Mouse (Mus musculus) liver, embryonic 14.5 days (tissue): ENCODE data around the gene Brca2. TPM values are rescaled to one million over a fixed set of nuclear protein-coding genes. Genes with fewer than 3 reads are reported as not detected.
A peak's percentile ranks its signal among the peaks of the same experiment; 100 is the strongest.

Experiments used
- ATAC-seq: fragments of 200-750 bp; cut with Nextera tagmentation; 2 replicates; pipeline ENCODE4 v1.8.0; 2017; ENCODE audit warnings: moderate number of reproducible peaks, mild to moderate bottlenecking, moderate library complexity; ENCODE audit not compliant: insufficient read depth
- DNase-seq, 3 experiments: peaks; one replicate each; pipeline ENCODE4 v3.0.0-alpha.2; 2012 to 2013; ENCODE audit warnings: low read depth in 3 of 3, low spot score in 3 of 3
- H3K27ac ChIP-seq: fragments of 300-500 bp; sonication (generic); 2 replicates; pipeline ENCODE4 v1.5.1; 2014; ENCODE audit warnings: moderate library complexity, mild to moderate bottlenecking, control low read depth, inconsistent platforms
- H3K27me3 ChIP-seq: fragments of 300-500 bp; sonication (generic); 2 replicates; pipeline ENCODE4 v1.6.1; 2014; ENCODE audit warnings: mild to moderate bottlenecking, low read length, moderate library complexity; ENCODE audit not compliant: control insufficient read depth, insufficient read depth
- H3K36me3 ChIP-seq: fragments of 300-500 bp; sonication (generic); replicated peaks from 2 replicates; pipeline ENCODE4 v1.6.1; 2014; ENCODE audit warnings: low read depth; ENCODE audit not compliant: control insufficient read depth, insufficient read depth
- H3K4me1 ChIP-seq, 2 experiments: fragments of 200-500 bp in 1 of 2; fragments of 300-500 bp in 1 of 2; sonication (generic) in 1 of 2; replicated peaks; 2 replicates each; pipeline ENCODE4 v1.6.1; 2012 to 2014; ENCODE audit warnings: antibody characterized with exemption in 1 of 2, inconsistent platforms in 1 of 2, low read length in 1 of 2; ENCODE audit not compliant: control insufficient read depth in 2 of 2, insufficient read depth in 2 of 2
- H3K4me2 ChIP-seq: fragments of 300-500 bp; sonication (generic); 2 replicates; pipeline ENCODE4 v1.6.1; 2014; ENCODE audit warnings: low read depth, mild to moderate bottlenecking, control low read depth, moderate library complexity
- H3K4me3 ChIP-seq, 2 experiments: fragments of 200-500 bp in 1 of 2; fragments of 300-500 bp in 1 of 2; sonication (generic) in 1 of 2; 2 replicates each; pipeline ENCODE4 v1.5.1; 2012 to 2014; ENCODE audit warnings: low read depth in 2 of 2, low read length in 2 of 2, mild to moderate bottlenecking in 2 of 2, control low read depth in 1 of 2, inconsistent platforms in 1 of 2, moderate library complexity in 1 of 2; ENCODE audit not compliant: insufficient read depth in 1 of 2
- H3K9ac ChIP-seq: fragments of 300-500 bp; sonication (generic); replicated peaks from 2 replicates; pipeline ENCODE4 v1.6.1; 2014; ENCODE audit warnings: mild to moderate bottlenecking, control low read depth, moderate library complexity
- H3K9me3 ChIP-seq: fragments of 300-500 bp; sonication (generic); 2 replicates; pipeline ENCODE4 v1.6.1; 2016; ENCODE audit warnings: low read length, mixed read lengths; ENCODE audit not compliant: control insufficient read depth
- CTCF ChIP-seq: IDR thresholded peaks from 2 replicates; pipeline ENCODE4 v1.5.1; 2016; ENCODE audit warnings: antibody characterized with exemption, low read depth, control low read depth
- EP300 ChIP-seq: IDR thresholded peaks from 2 replicates; pipeline ENCODE4 v1.6.1; 2016; ENCODE audit warnings: antibody characterized with exemption, low read depth
- WGBS: fragments of 180-500 bp; shearing (Covaris S2); extraction: QIAGEN DNeasy Blood & Tissue Kit; methylation state at CpG from one replicate; pipeline ENCODE4 v1.1.7; 2014; ENCODE audit not compliant: insufficient replicate concordance; 5-methylcytosine and 5-hydroxymethylcytosine counted together
- polyA plus RNA-seq, 2 experiments: library from polyadenylated mRNA; depleted of rRNA in 1 of 2; stranded (reverse) in 1 of 2; unstranded in 1 of 2; fragments of >200 nt; fragmentation: Nextera tagmentation in 1 of 2; extraction: Ambion mirVana in 1 of 2; gene quantifications; 2 replicates each; pipeline versions ENCODE4 v1.2.1 to v1.2.3; 2012 to 2014

Gene Brca2
- polyA plus RNA-seq, 2 experiments, result 13.0 to 17.3 TPM

DNA sequence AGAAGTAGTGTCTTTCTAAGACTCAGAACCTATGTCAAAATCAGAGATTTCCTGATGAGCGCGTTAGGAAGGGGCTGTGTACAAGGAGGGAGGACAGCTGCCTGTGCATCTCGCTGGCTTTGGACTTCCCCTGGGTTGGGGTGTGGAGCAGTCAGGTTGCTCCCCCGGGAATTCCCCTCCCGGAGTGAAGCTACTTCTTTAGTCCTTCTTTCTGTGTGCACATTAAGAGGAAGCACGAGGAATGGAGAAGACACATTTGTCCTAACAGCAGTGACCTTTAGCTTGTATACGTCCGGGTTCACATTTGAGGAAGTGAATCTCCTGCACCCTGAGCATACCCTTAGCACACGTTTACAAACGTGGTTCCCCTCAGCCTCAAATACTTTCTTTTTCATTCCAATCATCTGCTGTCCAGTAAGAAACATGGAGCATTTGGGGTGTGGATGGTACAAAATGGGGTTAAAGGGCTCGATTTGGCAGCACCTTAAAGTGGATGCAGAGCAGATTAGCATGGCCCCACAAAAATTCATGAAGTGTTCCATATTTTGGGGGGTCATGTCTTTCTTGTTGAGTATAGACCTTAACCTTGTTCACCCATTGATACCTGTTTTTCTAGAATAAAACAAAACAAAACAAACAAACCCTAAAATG is 73.1 kb downstream of the Brca2 start:
- Histone ChIP-seq H3K27me3 (no peaks in the 10 kb centered on the region), H3K36me3 (no peaks in the 10 kb centered on the region; the same call in 1 of the 2 replicates), H3K27ac (no peak overlapping the region), H3K9me3 (no peaks in the 10 kb centered on the region), H3K9ac (no peak overlapping the region), H3K4me1 (peaks cover 10 to 29% of the 10 kb centered on the region in 2 experiments; a peak in 3 of 4 replicates), H3K4me3 (no peak overlapping the region; a peak in 1 of 4 replicates), H3K4me2 (peak overlapping the region; percentile 94)
- TF ChIP-seq CTCF, result no peak
- TF ChIP-seq EP300, result no peak
- ATAC-seq (no peak), DNase-seq (no peak)
- 21% methylated on average over 11 of the region's 11 CpGs for WGBS

DNA sequence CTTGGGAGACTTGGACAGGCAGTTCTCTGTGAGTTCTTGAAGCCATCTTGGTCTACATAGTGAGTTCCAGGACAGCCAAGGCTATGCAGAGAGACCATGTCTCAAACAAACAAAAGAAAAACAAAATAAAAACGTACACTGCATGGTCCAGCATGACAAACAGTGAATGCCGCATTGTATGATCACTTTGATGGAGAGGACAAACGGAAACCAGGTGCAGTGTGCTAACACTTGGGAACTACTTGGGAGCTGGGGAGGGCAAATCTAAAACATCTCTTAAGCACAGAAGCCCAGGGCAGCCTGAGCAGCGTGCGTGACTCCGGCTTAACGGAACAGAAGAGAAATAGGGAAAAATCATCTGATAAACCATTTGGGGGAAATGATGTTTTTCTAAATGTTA is 74.7 kb downstream of the Brca2 start, which contains the start of gene N4bp2l1:
Gene N4bp2l1 (minus strand): TSS at position 101 of the 400 bp plus-strand sequence.
- Histone ChIP-seq H3K4me2 (no peak within 1 kb of the TSS), H3K27ac (no peak within 1 kb of the TSS), H3K4me3 (no peak within 1 kb of the TSS), H3K27me3 (no peaks in the 10 kb centered on the region), H3K9ac (no peak within 1 kb of the TSS), H3K4me1 (peaks cover 10 to 29% of the 10 kb centered on the region in 2 experiments; a peak in 3 of 4 replicates), H3K9me3 (no peaks in the 10 kb centered on the region), H3K36me3 (no peaks in the 10 kb centered on the region; the same call in 1 of the 2 replicates)
- no peak for DNase-seq
- WGBS, result 84% methylated on average over 7 of the region's 7 CpGs
- ATAC-seq, result no peak
- TF ChIP-seq CTCF (no peak), EP300 (no peak)

DNA sequence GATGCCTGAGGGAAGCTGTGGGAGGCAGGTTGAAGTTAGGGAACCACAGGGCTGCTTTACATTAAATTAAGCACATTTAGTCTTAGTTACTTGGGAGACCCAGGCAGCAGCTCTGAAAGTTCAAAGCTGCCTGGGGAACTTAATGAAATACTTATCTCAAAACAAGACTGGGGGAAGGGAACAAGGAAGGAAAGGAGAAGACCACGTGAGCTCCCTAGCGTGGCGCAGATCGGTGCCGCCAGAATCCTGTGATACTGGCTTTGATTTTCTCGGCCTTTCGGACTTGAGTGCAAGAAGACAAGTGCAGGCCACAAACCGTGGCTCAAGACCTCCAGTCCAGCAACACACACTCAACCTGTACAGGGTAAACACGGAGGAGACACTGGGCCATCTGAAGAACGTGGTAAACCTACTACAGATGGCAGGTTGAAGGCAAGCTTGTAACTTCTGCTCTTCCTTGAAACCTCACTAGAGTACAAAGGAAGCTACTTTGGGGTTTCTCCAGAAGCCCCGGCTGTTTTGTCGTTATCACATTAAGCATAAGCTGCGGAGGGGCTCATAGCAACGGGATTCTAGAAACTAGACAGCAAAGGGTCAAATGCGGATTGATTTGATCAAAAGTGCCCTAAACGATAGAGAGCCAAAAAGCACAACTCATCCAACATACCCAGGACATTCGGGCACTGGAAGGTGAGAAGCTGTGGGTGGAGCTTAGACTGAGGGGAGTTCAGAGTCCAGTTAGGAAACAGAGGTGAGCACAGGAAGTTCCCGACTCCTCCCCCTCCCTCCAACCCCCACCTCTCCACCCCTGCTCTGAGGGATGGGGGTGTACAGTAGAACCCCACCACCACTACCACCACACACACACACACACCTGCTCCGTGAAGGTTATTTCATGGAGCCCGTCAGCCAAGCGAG is 76.0 kb downstream of the Brca2 start:
- Histone ChIP-seq H3K4me2 (peak overlapping the region; percentile 42), H3K4me3 (no peak overlapping the region), H3K4me1 (peaks cover 10 to 22% of the 10 kb centered on the region in 2 experiments; a peak in 3 of 4 replicates), H3K27ac (no peak overlapping the region), H3K9ac (no peak overlapping the region; the same call in 1 of the 2 replicates), H3K27me3 (no peaks in the 10 kb centered on the region), H3K36me3 (no peaks in the 10 kb centered on the region), H3K9me3 (no peaks in the 10 kb centered on the region)
- no peak for TF ChIP-seq EP300
- TF ChIP-seq CTCF, result no peak
- DNase-seq (no peak), ATAC-seq (no peak; the same call in 1 of the 2 replicates)
- WGBS, result 30% methylated on average over 21 of the region's 21 CpGs

DNA sequence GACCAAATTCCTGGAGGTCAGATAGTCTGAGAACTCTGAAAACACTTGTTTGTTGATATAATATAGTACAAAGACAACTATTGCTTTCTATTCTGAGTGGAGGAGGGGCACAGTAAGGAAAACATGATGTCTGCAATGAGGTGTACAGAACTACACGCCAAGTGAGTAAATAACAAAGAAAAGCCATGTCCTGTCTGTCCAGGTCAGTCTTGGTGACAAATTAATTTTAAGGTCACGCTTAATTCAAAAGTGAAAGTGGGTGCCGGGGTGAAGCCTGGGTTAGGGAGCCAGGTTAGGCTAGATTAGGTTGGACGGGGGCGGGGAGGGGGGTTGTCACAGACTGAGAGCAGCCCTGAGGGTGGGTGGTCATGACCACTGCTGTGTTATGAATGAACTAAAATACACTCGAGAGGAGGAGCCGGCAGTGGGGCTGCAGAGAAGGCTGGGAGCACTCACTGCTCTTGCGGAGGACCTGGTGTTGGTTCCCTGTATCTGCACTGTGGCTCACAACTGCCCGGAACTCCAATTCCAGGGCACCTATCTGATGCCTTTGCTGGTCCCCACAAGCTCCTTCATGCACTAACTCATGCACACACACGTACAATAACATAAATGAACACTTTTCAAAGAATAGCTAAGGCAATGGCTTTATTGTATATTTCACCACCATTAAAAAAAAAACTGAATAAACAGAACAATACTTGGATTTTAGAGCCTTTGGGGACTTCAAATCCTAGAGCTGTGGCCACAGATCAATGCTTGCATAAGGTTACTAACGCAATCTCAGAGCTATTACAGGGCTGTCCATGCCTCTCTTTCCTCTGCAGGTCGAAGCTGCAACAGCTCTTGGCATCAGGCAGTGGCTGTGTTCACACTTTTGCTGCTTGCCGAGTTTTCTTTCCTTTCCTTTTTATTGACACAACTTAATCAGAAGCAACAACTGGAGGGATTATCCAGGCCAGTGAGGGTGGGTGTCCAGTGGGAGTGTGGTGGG is 77.2 kb downstream of the Brca2 start:
- H3K4me1 ChIP-seq, result peaks cover 10 to 21% of the 10 kb centered on the region in 2 experiments; a peak in 3 of 4 replicates
- ATAC-seq (no peak; the same call in 1 of the 2 replicates), DNase-seq (no peak)
- no peaks in the 10 kb centered on the region for H3K36me3 ChIP-seq
- peak overlapping the region; percentile 42 for H3K4me2 ChIP-seq
- H3K27ac ChIP-seq, result no peak overlapping the region
- H3K9ac ChIP-seq, result no peak overlapping the region
- TF ChIP-seq CTCF (no peak), EP300 (no peak)
- 61% methylated on average over 13 of the region's 13 CpGs for WGBS
- H3K27me3 ChIP-seq, result no peaks in the 10 kb centered on the region
- H3K4me3 ChIP-seq, result peak overlapping the region; percentile 10 to 22; a peak in 3 of 4 replicates
- H3K9me3 ChIP-seq, result no peaks in the 10 kb centered on the region
